Mouse (Mus musculus) G1E (cell line): ENCODE measurements around the gene Npy1r.

Experiments
- CTCF ChIP-seq: IDR thresholded peaks from 2 replicates; pipeline ENCODE4 v1.5.1; 2012; ENCODE audit warnings: low read depth, low read length, inconsistent platforms, mixed read lengths
- GATA1 ChIP-seq: IDR thresholded peaks from 2 replicates; pipeline ENCODE4 v1.6.1; 2012; ENCODE audit warnings: borderline replicate concordance, low read length, inconsistent platforms, mixed read lengths
- GATA2 ChIP-seq: IDR thresholded peaks from 2 replicates; pipeline ENCODE4 v1.6.1; 2012; ENCODE audit warnings: low read depth, low read length, inconsistent platforms, borderline replicate concordance
- POLR2AphosphoS5 ChIP-seq: IDR thresholded peaks from 2 replicates; pipeline ENCODE4 v1.6.1; 2012; ENCODE audit warnings: low read depth, low read length, inconsistent platforms; ENCODE audit not compliant: insufficient replicate concordance

- TF ChIP-seq CTCF (no peak), GATA1 (no peak), POLR2AphosphoS5 (no peak), GATA2 (no peak)
Observed at GRCm38 (mm10) chr8:66731957-66732356, 35.0 kb downstream of the Npy1r start.
